Mouse (Mus musculus): ENCODE measurements around the gene Nras. TPM values are rescaled to one million over a fixed set of nuclear protein-coding genes. Genes with fewer than 3 reads are reported as not detected.

Gene Nras
- total RNA-seq, 2 experiments from 2014 or later, result 50.1 to 53.5 TPM

- H3K4me3 ChIP-seq, result no peak overlapping the region
- H3K27ac ChIP-seq, result peak overlapping the region; percentile 46
- no peak for TF ChIP-seq CTCF (IDR thresholded peaks at IDR 0.05)
- intact Hi-C loops (cut with DNase I), result loop anchor here (5.0 kb wide), 2 partner anchors 46 to 71 kb away; partner anchors contain the start of gene Bcas2
- DNase-seq, result no peak
Observed at GRCm38 (mm10) chr3:103101194-103101593, 43.1 kb downstream of the Nras start.

- Histone ChIP-seq H3K4me3 (peak overlapping the region; percentile 75), H3K27ac (peak overlapping the region; percentile 83)
- peak; percentile 62 for DNase-seq
- no peak for TF ChIP-seq CTCF (IDR thresholded peaks at IDR 0.05)
- intact Hi-C loops (cut with DNase I), result loop anchor here (5.0 kb wide), 2 partner anchors 45 to 70 kb away; partner anchors contain the start of gene Bcas2
Observed at GRCm38 (mm10) chr3:103101909-103102308, 43.8 kb downstream of the Nras start.

- Histone ChIP-seq H3K27ac (peak within 1 kb of the TSS; percentile 83), H3K4me3 (peak within 1 kb of the TSS; percentile 75)
- no peak for TF ChIP-seq CTCF (IDR thresholded peaks at IDR 0.05)
- intact Hi-C loops (cut with DNase I), result loop anchor here (5.0 kb wide), 2 partner anchors 45 to 70 kb away; partner anchors contain the start of gene Bcas2
- DNase-seq, result peak; percentile 96
Observed at GRCm38 (mm10) chr3:103102454-103103390, 44.6 kb downstream of the Nras start, which contains the start of gene Dennd2c. TSS of gene Dennd2c (plus strand) at chr3:103102604.

GRCm38 (mm10) chr3:103107565-103108240, 49.6 kb downstream of the Nras start:
- intact Hi-C loops (cut with DNase I), result no loop called here
- no peak for TF ChIP-seq CTCF (IDR thresholded peaks at IDR 0.05)
- DNase-seq, result no peak
- no peak overlapping the region for H3K4me3 ChIP-seq
- no peak overlapping the region for H3K27ac ChIP-seq

GRCm38 (mm10) chr3:103112216-103112615, 54.1 kb downstream of the Nras start:
- DNase-seq, result no peak
- Histone ChIP-seq H3K27ac (no peak overlapping the region), H3K4me3 (no peak overlapping the region)
- no peak for TF ChIP-seq CTCF (IDR thresholded peaks at IDR 0.05)
- intact Hi-C loops (cut with DNase I), result no loop called here

Other genes starting within 250 kb of the Nras start
- not detected for gene Sycp1, start 122.2 kb upstream of the Nras start, total RNA-seq (2021)
- gene Nr1h5, start 94.2 kb upstream of the Nras start, total RNA-seq (2021), result not detected
- 10 to 100 TPM; 39.6 to 41.5 TPM for gene Sike1, start 62.6 kb upstream of the Nras start, total RNA-seq (2021)
- gene Csde1, start 37.9 kb upstream of the Nras start, total RNA-seq (2021), result 1,000 to 10,000 TPM in 1 of 2 experiments, 100 to 1,000 TPM in 1; 962 to 1,109 TPM
- 1,000 to 10,000 TPM; 1,020 to 1,179 TPM for gene Ampd1, start 15.7 kb downstream of the Nras start, total RNA-seq (2021)
- 1 to 10 TPM; 2.3 to 2.5 TPM for gene Dennd2c, start 44.3 kb downstream of the Nras start, total RNA-seq (2021)
- gene Bcas2, start 113.4 kb downstream of the Nras start, total RNA-seq (2021), result 10 to 100 TPM; 41.3 to 51.7 TPM
- 10 to 100 TPM; 11.3 to 12.7 TPM for gene Trim33, start 221.0 kb downstream of the Nras start, total RNA-seq (2021)